7 mouse cellular contexts compared by ENCODE assay signal in genomic region chr14:47529019-47529418, GRCm38 (mm10). TPM values are rescaled to one million over a fixed set of nuclear protein-coding genes. Genes with fewer than 3 reads are reported as not detected.
A peak's percentile ranks its signal among the peaks of the same experiment; 100 is the strongest.
DNase-seq lines count a peak whose midpoint lies in the region; ATAC-seq and TF ChIP-seq lines count a peak whose summit lies in the region.

No protein-coding gene starts in this region.

- no peak overlapping the region for H3K27ac ChIP-seq in bone marrow, adult 2 months (ENCODE audit: control insufficient read depth, insufficient read depth, low read depth, low read length, poor library complexity)
- H3K27ac ChIP-seq in embryonic facial prominence, embryonic 11.5 days (replicated peaks; ENCODE audit: low read depth, low read length), result no peak overlapping the region
- peak overlapping the region; percentile 94 for H3K27ac ChIP-seq in liver, embryonic 12.5 days

- no peak for TF ChIP-seq POLR2A in bone marrow, adult 2 months (IDR thresholded peaks at IDR 0.05; ENCODE audit: borderline replicate concordance, control insufficient read depth, low read depth, low read length)

- no peaks in the 10 kb centered on the region for H3K9me3 ChIP-seq in embryonic facial prominence, embryonic 11.5 days (replicated peaks; ENCODE audit: control insufficient read depth, low read length)
- no peaks in the 10 kb centered on the region for H3K9me3 ChIP-seq in liver, embryonic 12.5 days (replicated peaks)

- ATAC-seq in embryonic facial prominence, embryonic 11.5 days (replicated peaks; ENCODE audit: insufficient number of reproducible peaks, low FRiP score, low TSS enrichment, low read depth), result no peak
- no peak for ATAC-seq in liver, embryonic 12.5 days

- H3K27me3 ChIP-seq in embryonic facial prominence, embryonic 11.5 days (ENCODE audit: control insufficient read depth, insufficient read depth, low read length), result no peaks in the 10 kb centered on the region
- no peaks in the 10 kb centered on the region for H3K27me3 ChIP-seq in liver, embryonic 12.5 days (replicated peaks)

- WGBS in bone marrow, adult 2 months, result 35% methylated on average over 8 of the region's 8 CpGs
- WGBS in embryonic facial prominence, embryonic 11.5 days, result 37% methylated on average over 8 of the region's 8 CpGs
- whole genome bisulfite sequencing in liver, embryonic 12.5 days (ENCODE audit: insufficient replicate concordance), result 39% methylated on average over 8 of the region's 8 CpGs

- peak; percentile 80 for TF ChIP-seq CTCF in bone marrow, adult 2 months (IDR thresholded peaks at IDR 0.05; ENCODE audit: control insufficient read depth, insufficient read depth, low read length)

- DNase-seq in A20 (ENCODE audit: low read depth, low spot score), result peak; percentile 76
- DNase-seq in CD4-positive, CD25-positive, alpha-beta regulatory T cell, adult 2 months (ENCODE audit: low read depth, low spot score), result peak; percentile 80
- peak; percentile 82 for DNase-seq in embryonic facial prominence, embryonic 11.5 days (ENCODE audit: low spot score)
- DNase-seq in induced T-regulatory cell, adult 2 months (ENCODE audit: low read depth), result peak; percentile 79
- DNase-seq in right cerebral cortex, postnatal 10 days (ENCODE audit: low spot score in 2 of 2), result peak; percentile 74

- H3K4me3 ChIP-seq in bone marrow, adult 2 months (replicated peaks; ENCODE audit: control insufficient read depth, low read depth, low read length), result no peak overlapping the region
- no peak overlapping the region for H3K4me3 ChIP-seq in embryonic facial prominence, embryonic 11.5 days (ENCODE audit: low read depth, low read length)
- no peak overlapping the region for H3K4me3 ChIP-seq in liver, embryonic 12.5 days

- H3K9ac ChIP-seq in embryonic facial prominence, embryonic 11.5 days (replicated peaks; ENCODE audit: low read length), result no peak overlapping the region
- peak overlapping the region; percentile 53; the same call in 1 of the 2 replicates for H3K9ac ChIP-seq in liver, embryonic 12.5 days

- no peaks in the 10 kb centered on the region for H3K36me3 ChIP-seq in embryonic facial prominence, embryonic 11.5 days (replicated peaks; ENCODE audit: control insufficient read depth, insufficient read depth, low read depth, low read length)
- H3K36me3 ChIP-seq in liver, embryonic 12.5 days, result peaks cover 50% of the 10 kb centered on the region

- no peak overlapping the region for H3K4me2 ChIP-seq in embryonic facial prominence, embryonic 11.5 days (ENCODE audit: low read depth, low read length)
- peak overlapping the region; percentile 53; the same call in 1 of the 2 replicates for H3K4me2 ChIP-seq in liver, embryonic 12.5 days

- peaks cover 3% of the 10 kb centered on the region; the same call in 1 of the 2 replicates for H3K4me1 ChIP-seq in bone marrow, adult 2 months (ENCODE audit: control insufficient read depth, insufficient read depth, low read length)
- no peaks in the 10 kb centered on the region for H3K4me1 ChIP-seq in embryonic facial prominence, embryonic 11.5 days (ENCODE audit: control insufficient read depth, insufficient read depth, low read length)
- H3K4me1 ChIP-seq in liver, embryonic 12.5 days, result peaks cover 75% of the 10 kb centered on the region

RNA-seq across cellular contexts. Expression of gene Atg14, which starts 41.4 kb away (rescaled TPM):
- polyA plus RNA-seq in bone marrow, adult 2 months (2011; ENCODE audit: insufficient read depth, insufficient read length, low replicate concordance, missing spikeins), result 3.3 and 9.8 TPM in 2 replicates
- polyA plus RNA-seq in embryonic facial prominence, embryonic 11.5 days (2014; fragmentation: Nextera tagmentation; extraction: Ambion mirVana), result 18.9 and 19.6 TPM in 2 replicates
- polyA plus RNA-seq in liver, embryonic 12.5 days (2016; fragmentation: Nextera tagmentation; extraction: Ambion mirVana), result 7.6 and 8.0 TPM in 2 replicates
